8 mouse cellular contexts compared by ENCODE assay signal in the genomic region with DNA sequence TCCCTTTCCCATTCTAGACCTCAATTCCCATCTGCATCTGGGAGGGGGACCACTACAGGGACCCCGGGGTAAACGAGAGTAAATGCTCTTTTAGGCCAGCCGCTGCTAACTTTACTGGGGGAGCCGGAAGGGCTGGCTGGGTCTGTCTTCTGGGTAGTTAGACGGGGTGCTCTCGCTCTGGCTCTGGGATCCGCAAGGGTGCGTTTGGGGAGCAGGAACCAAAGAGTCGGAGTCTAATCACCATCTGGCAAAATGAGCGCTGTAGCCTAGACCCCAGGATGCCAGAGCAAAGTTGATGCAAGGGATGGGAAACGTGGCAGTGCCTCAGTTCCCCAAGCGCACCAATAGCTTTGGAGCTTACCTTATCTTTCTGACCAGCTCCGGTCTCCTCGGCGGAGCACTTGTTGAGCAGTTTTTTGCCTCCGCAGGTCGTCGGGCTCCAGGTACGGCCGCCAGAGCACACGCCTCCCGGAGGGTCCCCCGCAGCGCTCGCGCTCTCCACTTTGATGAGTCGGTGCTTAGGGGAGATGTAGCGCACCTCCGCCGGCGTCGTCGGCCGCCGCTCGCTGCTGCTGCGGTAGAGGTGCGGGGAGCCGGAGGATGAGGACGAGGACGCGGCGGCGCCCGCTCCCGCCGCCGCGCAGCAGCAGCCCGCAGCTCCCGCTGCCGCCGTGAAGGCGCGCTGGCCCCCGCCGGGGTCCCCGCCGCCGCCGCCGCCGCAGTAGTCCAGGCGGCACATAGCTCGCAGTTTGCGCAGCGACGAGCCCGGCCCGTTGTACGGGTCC. TPM values are rescaled to one million over a fixed set of nuclear protein-coding genes. Genes with fewer than 3 reads are reported as not detected.
DNase-seq lines count a peak whose midpoint lies in the region; ATAC-seq lines count a peak whose summit lies in the region.

No protein-coding gene starts in this region.

- ATAC-seq in forebrain, embryonic 14.5 days, result no peak
- ATAC-seq in neural tube, embryonic 12.5 days (ENCODE audit: low FRiP score, low read depth), result no peak; the same call in 1 of the 2 replicates

- under 1% methylated on average over 69 of the region's 71 CpGs for WGBS in heart, embryonic 10.5 days
- under 1% methylated on average over 69 of the region's 71 CpGs for WGBS in forebrain, embryonic 14.5 days
- WGBS in neural tube, embryonic 12.5 days, result under 1% methylated on average over 68 of the region's 71 CpGs

- H3K9ac ChIP-seq in forebrain, embryonic 14.5 days (ENCODE audit: low read length), result peak overlapping the region; percentile 88
- H3K9ac ChIP-seq in neural tube, embryonic 12.5 days, result peak overlapping the region; percentile 88

- peak; percentile 80 for DNase-seq in heart, embryonic 10.5 days (ENCODE audit: low spot score)
- DNase-seq in heart, adult 18-20 months, result no peak
- DNase-seq in MN1 (ENCODE audit: low spot score) (peak; percentile 25), adipocyte (ENCODE audit: low spot score) (no peak)
- DNase-seq in forebrain, embryonic 14.5 days (ENCODE audit: low spot score), result peak; percentile 43
- peak; percentile 31 for DNase-seq in kidney, postnatal 14 days
- no peak for DNase-seq in left cerebral cortex, adult 11 months (ENCODE audit: low spot score)

- H3K4me1 ChIP-seq in heart, embryonic 10.5 days, result peaks cover 68% of the 10 kb centered on the region
- peaks cover 45% of the 10 kb centered on the region for H3K4me1 ChIP-seq in forebrain, embryonic 14.5 days (ENCODE audit: control insufficient read depth, insufficient read depth, low read length)
- peaks cover 41% of the 10 kb centered on the region for H3K4me1 ChIP-seq in neural tube, embryonic 12.5 days

- peak overlapping the region; percentile 88 for H3K4me3 ChIP-seq in heart, embryonic 10.5 days
- H3K4me3 ChIP-seq in forebrain, embryonic 14.5 days (ENCODE audit: low read depth, low read length), result peak overlapping the region; percentile 85
- H3K4me3 ChIP-seq in neural tube, embryonic 12.5 days, result peak overlapping the region; percentile 71

- peaks cover 12% of the 10 kb centered on the region for H3K36me3 ChIP-seq in heart, embryonic 10.5 days
- H3K36me3 ChIP-seq in forebrain, embryonic 14.5 days (ENCODE audit: control insufficient read depth, insufficient read depth, low read length), result 0 out of 2 replicates have a peak, but pooled peaks cover 2% of the 10 kb centered on the region
- H3K36me3 ChIP-seq in neural tube, embryonic 12.5 days, result no peaks in the 10 kb centered on the region

- no peaks in the 10 kb centered on the region for H3K27me3 ChIP-seq in heart, embryonic 10.5 days (ENCODE audit: insufficient read depth, poor library complexity, severe bottlenecking)
- no peaks in the 10 kb centered on the region for H3K27me3 ChIP-seq in forebrain, embryonic 14.5 days (replicated peaks; ENCODE audit: control insufficient read depth, insufficient read depth, low read length)
- H3K27me3 ChIP-seq in neural tube, embryonic 12.5 days (replicated peaks), result peaks cover 5% of the 10 kb centered on the region; the same call in 1 of the 2 replicates

- H3K9me3 ChIP-seq in heart, embryonic 10.5 days, result no peaks in the 10 kb centered on the region
- no peaks in the 10 kb centered on the region for H3K9me3 ChIP-seq in forebrain, embryonic 14.5 days (replicated peaks; ENCODE audit: control insufficient read depth, low read length)
- H3K9me3 ChIP-seq in neural tube, embryonic 12.5 days, result no peaks in the 10 kb centered on the region

- peak overlapping the region; percentile 78 for H3K4me2 ChIP-seq in forebrain, embryonic 14.5 days (ENCODE audit: low read length)
- peak overlapping the region; percentile 88 for H3K4me2 ChIP-seq in neural tube, embryonic 12.5 days (replicated peaks)

- H3K27ac ChIP-seq in heart, embryonic 10.5 days, result peak overlapping the region; percentile 90
- H3K27ac ChIP-seq in forebrain, embryonic 14.5 days (ENCODE audit: low read depth, low read length), result peak overlapping the region; percentile 88
- no peak overlapping the region for H3K27ac ChIP-seq in neural tube, embryonic 12.5 days

RNA-seq across cellular contexts. Expression of gene Shb, which starts 2.9 kb away (rescaled TPM):
- 8.2 and 8.3 TPM in 2 replicates for polyA plus RNA-seq in heart, embryonic 10.5 days (2016; fragmentation: Nextera tagmentation; extraction: Ambion mirVana)
- total RNA-seq in heart, adult 18-20 months (2021), result 10 to 100 TPM; 32.5 to 45.3 TPM
- 14.1 and 14.5 TPM in 2 replicates for polyA plus RNA-seq in forebrain, embryonic 14.5 days (2014; fragmentation: Nextera tagmentation; extraction: Ambion mirVana)
- polyA plus RNA-seq in neural tube, embryonic 12.5 days (2016; fragmentation: Nextera tagmentation; extraction: Ambion mirVana), result 8.2 and 10.3 TPM in 2 replicates

Comparison
In these comparisons a context has a peak if more than half of its experiments do, and no peak if none do; other contexts are left out.
1. DNase-seq: peak in heart, embryonic 10.5 days (single experiment), MN1 (single experiment), forebrain, embryonic 14.5 days (single experiment) and kidney, postnatal 14 days (single experiment); none in heart, adult 18-20 months (0 of 2), adipocyte (single experiment) and left cerebral cortex, adult 11 months (single experiment).
2. Peak in every context shown above with its lines, with median percentiles within 50 percentile points of each other: H3K4me3 ChIP-seq.